Mouse (Mus musculus): ENCODE measurements around the gene Mixl1. TPM values are rescaled to one million over a fixed set of nuclear protein-coding genes. Genes with fewer than 3 reads are reported as not detected.

Mixl1 gene
- polyA plus RNA-seq (2012; rRNA removed): 0.05 and 0.10 TPM in 2 replicates

DNA sequence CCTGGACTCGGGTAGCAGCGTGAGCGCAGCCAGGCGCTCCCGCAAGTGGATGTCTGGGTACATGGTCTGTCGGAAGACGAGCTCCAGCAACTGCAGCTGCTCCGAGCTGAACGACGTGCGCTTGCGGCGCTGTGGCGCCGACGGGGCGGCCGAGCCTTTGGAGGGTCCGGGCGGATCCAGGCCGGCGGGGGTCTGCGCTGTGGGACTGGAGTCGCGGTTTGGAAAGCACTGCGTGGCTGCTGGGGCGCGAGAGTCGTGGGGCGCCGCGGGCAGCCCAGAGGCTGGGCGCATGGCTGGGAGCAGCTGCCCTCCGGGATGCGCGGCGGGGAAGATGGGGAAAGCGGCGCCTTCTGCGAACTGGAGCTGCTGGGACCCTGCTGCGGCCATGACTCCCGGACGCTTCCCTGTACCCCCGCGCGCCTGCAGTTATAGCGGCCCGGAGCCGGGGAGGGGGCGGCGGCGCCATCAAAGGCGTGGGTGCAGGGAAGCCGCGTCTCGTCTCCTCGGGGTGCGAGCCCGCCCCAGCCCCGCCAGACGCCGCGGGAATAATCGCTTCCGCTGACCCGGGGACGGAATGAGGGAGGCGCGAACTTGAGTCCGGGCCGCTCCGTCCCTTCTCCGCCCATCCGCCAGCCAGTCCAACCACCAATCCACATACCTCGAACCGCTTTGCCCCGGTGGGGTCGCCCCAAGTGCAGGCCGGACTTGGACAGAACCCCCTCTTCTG, at the start of gene Mixl1:
Mixl1 (minus strand) TSS at position 409 of the 727 bp plus-strand sequence.

DNA sequence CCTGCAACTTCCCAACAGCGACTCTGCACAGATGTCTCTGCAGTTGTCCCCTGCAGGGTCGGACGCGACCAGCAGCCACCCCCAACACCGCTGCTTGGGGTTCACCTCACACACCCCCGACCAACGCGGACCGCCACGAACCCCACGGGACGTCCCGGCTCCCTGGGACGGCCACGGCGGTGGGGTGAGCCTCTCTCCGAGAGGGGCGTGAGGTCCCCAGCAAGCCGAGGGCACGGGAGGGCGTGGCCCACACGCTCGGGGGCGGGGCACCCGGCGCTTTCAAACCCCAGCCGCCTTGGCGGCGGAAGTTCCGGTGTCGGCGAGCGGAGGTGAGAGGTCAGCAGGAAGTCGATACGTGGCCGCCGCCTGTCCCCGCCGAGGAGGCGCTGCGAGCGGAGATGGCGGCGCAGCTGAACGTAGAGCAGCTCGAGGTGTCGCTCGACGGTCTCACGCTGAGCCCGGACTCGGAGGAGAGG, 28.9 kb upstream of the Mixl1 start, which contains the start of gene Acbd3:
Acbd3 (plus strand) TSS at position 340 of the 476 bp plus-strand sequence.

Other genes starting within 250 kb of the Mixl1 start
- gene Stum, start 213.5 kb downstream of the Mixl1 start, polyA plus RNA-seq (2012; rRNA removed): 0.89 and 1.9 TPM in 2 replicates
- gene Parp1, start 128.1 kb downstream of the Mixl1 start, polyA plus RNA-seq (2012; rRNA removed): 158 and 196 TPM in 2 replicates
- 12.8 and 16.5 TPM in 2 replicates for gene Lin9, start 55.9 kb downstream of the Mixl1 start, polyA plus RNA-seq (2012; rRNA removed)
- gene Acbd3, start 29.0 kb upstream of the Mixl1 start, polyA plus RNA-seq (2012; rRNA removed): 31.8 and 43.4 TPM in 2 replicates
- gene H3f3a, start 116.9 kb upstream of the Mixl1 start, polyA plus RNA-seq (2012; rRNA removed): 1,782 and 2,303 TPM in 2 replicates
- 26.9 and 36.6 TPM in 2 replicates for gene Sde2, start 154.1 kb upstream of the Mixl1 start, polyA plus RNA-seq (2012; rRNA removed)
- gene Lefty2, start 196.1 kb upstream of the Mixl1 start, polyA plus RNA-seq (2012; rRNA removed): 0.09 TPM in 1 of 2 replicates, not detected in the other
- gene Pycr2, start 207.3 kb upstream of the Mixl1 start, polyA plus RNA-seq (2012; rRNA removed): 56.5 and 60.9 TPM in 2 replicates
- 1.7 and 2.7 TPM in 2 replicates for gene Lefty1, start 238.0 kb upstream of the Mixl1 start, polyA plus RNA-seq (2012; rRNA removed)
- 4.0 and 10.2 TPM in 2 replicates for gene Tmem63a, start 245.3 kb upstream of the Mixl1 start, polyA plus RNA-seq (2012; rRNA removed)